Mouse (Mus musculus) cerebellum, adult 2 months (tissue): ENCODE measurements around the gene Gm128. TPM values are rescaled to one million over a fixed set of nuclear protein-coding genes. Genes with fewer than 3 reads are reported as not detected.

ENCODE experiments used
- DNase-seq, 2 experiments: peaks; one replicate each; pipeline ENCODE4 v3.0.0; 2021
- H3K27ac ChIP-seq: fragments of 200-500 bp; 2 replicates; pipeline ENCODE4 v1.5.1; 2012; ENCODE audit warnings: low read length, control low read depth, inconsistent platforms; ENCODE audit not compliant: insufficient read depth
- H3K27me3 ChIP-seq: fragments of 200-500 bp; 2 replicates; pipeline ENCODE4 v1.6.1; 2012; ENCODE audit warnings: inconsistent platforms, mild to moderate bottlenecking, low read length, moderate library complexity; ENCODE audit not compliant: control insufficient read depth, insufficient read depth
- H3K4me1 ChIP-seq: fragments of 200-500 bp; 2 replicates; pipeline ENCODE4 v1.6.1; 2011; ENCODE audit warnings: low read length; ENCODE audit not compliant: control insufficient read depth, insufficient read depth
- H3K4me3 ChIP-seq: fragments of 200-500 bp; replicated peaks from 2 replicates; pipeline ENCODE3; 2011; ENCODE audit warnings: mild to moderate bottlenecking, low read depth, low read length, control low read depth; ENCODE audit not compliant: insufficient read depth
- CTCF ChIP-seq: fragments of 200-500 bp; IDR thresholded peaks from 2 replicates; pipeline ENCODE4 v1.5.1; 2011; ENCODE audit warnings: low read depth, mild to moderate bottlenecking, control low read depth, low read length, moderate library complexity, borderline replicate concordance; ENCODE audit not compliant: insufficient read depth
- POLR2A ChIP-seq: fragments of 200-500 bp; IDR thresholded peaks from 2 replicates; pipeline ENCODE4 v1.6.1; 2011; ENCODE audit warnings: low read length, control low read depth, borderline replicate concordance; ENCODE audit not compliant: insufficient read depth
- WGBS: fragments of 180-500 bp; shearing (Covaris S2); methylation state at CpG from one replicate; pipeline ENCODE4 v1.1.7; 2018; 5-methylcytosine and 5-hydroxymethylcytosine counted together
- polyA plus RNA-seq: library from polyadenylated mRNA; depleted of rRNA; stranded (reverse); fragments of >200 nt; gene quantifications from 2 replicates; pipeline ENCODE4 v1.2.3, GENCODE M21; 2012

Gene Gm128
- polyA plus RNA-seq, 1 experiment = 0.75 TPM

- 92% methylated on average over 3 of the region's 3 CpGs for WGBS
- H3K4me1 ChIP-seq = peaks cover 5% of the 10 kb centered on the region; the same call in 1 of the 2 replicates
- TF ChIP-seq POLR2A = no peak
- no peak for TF ChIP-seq CTCF
Measured at GRCm38 (mm10) chr3:95266052-95266451, 24.7 kb upstream of the Gm128 start.

GRCm38 (mm10) chr3:95264724-95265123 lies 23.3 kb upstream of the Gm128 start:
- no peak for DNase-seq
- H3K4me1 ChIP-seq = no peaks in the 10 kb centered on the region; the same call in 1 of the 2 replicates
- no peak overlapping the region for H3K4me3 ChIP-seq
- WGBS = 67% methylated on average over 1 of the region's 1 CpGs
- H3K27me3 ChIP-seq = no peaks in the 10 kb centered on the region
- TF ChIP-seq CTCF (no peak), POLR2A (no peak)
- no peak overlapping the region for H3K27ac ChIP-seq

More at GRCm38 (mm10) chr3:95266052-95266451, 24.7 kb upstream of the Gm128 start:
- Histone ChIP-seq H3K27ac (no peak overlapping the region), H3K27me3 (no peaks in the 10 kb centered on the region), H3K4me3 (no peak overlapping the region)
- no peak for DNase-seq

GRCm38 (mm10) chr3:95263089-95263739 lies 21.8 kb upstream of the Gm128 start:
- no peak overlapping the region for H3K27ac ChIP-seq
- no peaks in the 10 kb centered on the region for H3K27me3 ChIP-seq
- no peak for TF ChIP-seq POLR2A
- peak; percentile 69 for TF ChIP-seq CTCF
- H3K4me1 ChIP-seq = no peaks in the 10 kb centered on the region; the same call in 1 of the 2 replicates
- H3K4me3 ChIP-seq = no peak overlapping the region
- DNase-seq = peak; percentile 55 to 70
- 52% methylated on average over 11 of the region's 11 CpGs for WGBS

- no peak overlapping the region for H3K4me3 ChIP-seq
- H3K4me1 ChIP-seq = no peaks in the 10 kb centered on the region
- DNase-seq = no peak
- 94% methylated on average over 4 of the region's 4 CpGs for WGBS
- H3K27ac ChIP-seq = no peak overlapping the region
- no peaks in the 10 kb centered on the region for H3K27me3 ChIP-seq
- TF ChIP-seq CTCF (no peak), POLR2A (no peak)
Measured at GRCm38 (mm10) chr3:95261975-95262374, 20.6 kb upstream of the Gm128 start.

- H3K4me1 ChIP-seq = no peaks in the 10 kb centered on the region
- TF ChIP-seq POLR2A (no peak), CTCF (no peak)
- DNase-seq = no peak
- 86% methylated on average over 5 of the region's 5 CpGs for WGBS
- no peaks in the 10 kb centered on the region for H3K27me3 ChIP-seq
- no peak overlapping the region for H3K4me3 ChIP-seq
- H3K27ac ChIP-seq = no peak overlapping the region
Measured at GRCm38 (mm10) chr3:95256931-95257330, 15.5 kb upstream of the Gm128 start.

GRCm38 (mm10) chr3:95250783-95251424 lies 9.5 kb upstream of the Gm128 start, which contains the start of gene Bnipl:
Gene Bnipl (minus strand): TSS chr3:95251193.
- Histone ChIP-seq H3K4me1 (peaks cover 34% of the 10 kb centered on the region), H3K27ac (peak within 1 kb of the TSS; percentile 88), H3K27me3 (no peaks in the 10 kb centered on the region), H3K4me3 (no peak within 1 kb of the TSS)
- peak in 1 of 2 experiments; percentile 53 for DNase-seq
- WGBS = 27% methylated on average over 7 of the region's 7 CpGs
- TF ChIP-seq POLR2A (no peak), CTCF (no peak)

- H3K4me3 ChIP-seq = no peak overlapping the region
- H3K4me1 ChIP-seq = peaks cover 34% of the 10 kb centered on the region
- WGBS = 5% methylated on average over 5 of the region's 5 CpGs
- DNase-seq = peak; percentile 87 to 93
- peak overlapping the region; percentile 88 for H3K27ac ChIP-seq
- H3K27me3 ChIP-seq = no peaks in the 10 kb centered on the region
- no peak for TF ChIP-seq CTCF
- no peak for TF ChIP-seq POLR2A
Measured at GRCm38 (mm10) chr3:95250361-95250760, 9.0 kb upstream of the Gm128 start.

GRCm38 (mm10) chr3:95247660-95248336 lies 6.4 kb upstream of the Gm128 start:
- Histone ChIP-seq H3K27me3 (no peaks in the 10 kb centered on the region), H3K4me1 (peaks cover 34% of the 10 kb centered on the region), H3K27ac (no peak overlapping the region), H3K4me3 (no peak overlapping the region)
- 56% methylated on average over 1 of the region's 1 CpGs for WGBS
- no peak for DNase-seq
- no peak for TF ChIP-seq POLR2A
- TF ChIP-seq CTCF = no peak
